In genomic region chr17:9894828-9895685, GRCm38 (mm10) we compare ENCODE assay signal across 8 mouse cellular contexts.
DNase-seq lines count a peak whose midpoint lies in the region; ATAC-seq lines count a peak whose summit lies in the region.

No protein-coding gene starts in this region.

- no peaks in the 10 kb centered on the region for H3K27me3 ChIP-seq in heart, embryonic 16.5 days (ENCODE audit: control insufficient read depth, insufficient read depth, low read length)
- H3K27me3 ChIP-seq in limb, embryonic 13.5 days: no peaks in the 10 kb centered on the region
- no peaks in the 10 kb centered on the region for H3K27me3 ChIP-seq in stomach, embryonic 15.5 days (replicated peaks)

- ATAC-seq in heart, embryonic 16.5 days (replicated peaks; ENCODE audit: extremely low read depth, insufficient read depth, low FRiP score): peak; percentile 96
- ATAC-seq in limb, embryonic 13.5 days (ENCODE audit: low FRiP score, low read depth): peak; percentile 65
- peak; percentile 80; the same call in 1 of the 2 replicates for ATAC-seq in stomach, embryonic 15.5 days (ENCODE audit: insufficient read depth, low FRiP score, low read depth)

- peak overlapping the region; percentile 49 for H3K4me2 ChIP-seq in heart, embryonic 16.5 days (ENCODE audit: low read depth, low read length)
- H3K4me2 ChIP-seq in limb, embryonic 13.5 days (replicated peaks): peak overlapping the region; percentile 35
- no peak overlapping the region for H3K4me2 ChIP-seq in stomach, embryonic 15.5 days

- peaks cover 23% of the 10 kb centered on the region for H3K4me1 ChIP-seq in heart, embryonic 16.5 days (ENCODE audit: control insufficient read depth, insufficient read depth, low read length)
- H3K4me1 ChIP-seq in limb, embryonic 13.5 days: peaks cover 28% of the 10 kb centered on the region
- H3K4me1 ChIP-seq in stomach, embryonic 15.5 days: peaks cover 10% of the 10 kb centered on the region; the same call in 1 of the 2 replicates

- peak overlapping the region; percentile 97 for H3K27ac ChIP-seq in heart, embryonic 16.5 days (ENCODE audit: low read length)
- H3K27ac ChIP-seq in limb, embryonic 13.5 days: peak overlapping the region; percentile 69; the same call in 1 of the 2 replicates
- H3K27ac ChIP-seq in stomach, embryonic 15.5 days: 0 out of 2 replicates have a peak overlapping the region, but pooled peaks have one; percentile 40

- DNase-seq in adrenal gland, adult (ENCODE audit: inconsistent age in 2 of 2, low spot score in 1 of 2): peak; percentile 87 to 91
- peak; percentile 32 for DNase-seq in embryo, embryonic 9.5 days (ENCODE audit: extremely low spot score)
- DNase-seq in right cerebral cortex, adult 2 months (ENCODE audit: low spot score in 2 of 2): no peak
- DNase-seq in layer of hippocampus, adult 9-10 months (ENCODE audit: low spot score): no peak
- DNase-seq in thymus, postnatal 0 days (ENCODE audit: low spot score): no peak

- H3K9ac ChIP-seq in heart, embryonic 16.5 days (ENCODE audit: low read length): peak overlapping the region; percentile 44
- no peak overlapping the region for H3K9ac ChIP-seq in limb, embryonic 13.5 days
- no peak overlapping the region for H3K9ac ChIP-seq in stomach, embryonic 15.5 days

- WGBS in heart, embryonic 16.5 days: 37% methylated on average over 19 of the region's 19 CpGs
- WGBS in limb, embryonic 13.5 days: 51% methylated on average over 19 of the region's 19 CpGs
- 64% methylated on average over 19 of the region's 19 CpGs for WGBS in stomach, embryonic 15.5 days

- H3K4me3 ChIP-seq in heart, embryonic 16.5 days (ENCODE audit: low read length): no peak overlapping the region
- no peak overlapping the region for H3K4me3 ChIP-seq in limb, embryonic 13.5 days
- H3K4me3 ChIP-seq in stomach, embryonic 15.5 days (replicated peaks): no peak overlapping the region

- H3K36me3 ChIP-seq in heart, embryonic 16.5 days (ENCODE audit: control insufficient read depth, insufficient read depth): no peaks in the 10 kb centered on the region
- H3K36me3 ChIP-seq in limb, embryonic 13.5 days: no peaks in the 10 kb centered on the region
- no peaks in the 10 kb centered on the region for H3K36me3 ChIP-seq in stomach, embryonic 15.5 days

- H3K9me3 ChIP-seq in heart, embryonic 16.5 days (replicated peaks; ENCODE audit: control insufficient read depth, low read length): no peaks in the 10 kb centered on the region
- H3K9me3 ChIP-seq in limb, embryonic 13.5 days: no peaks in the 10 kb centered on the region
- H3K9me3 ChIP-seq in stomach, embryonic 15.5 days: no peaks in the 10 kb centered on the region

Comparison
In these comparisons a context has a peak if more than half of its experiments do, and no peak if none do; other contexts are left out.
1. DNase-seq: peak in adrenal gland, adult (2 of 2) and embryo, embryonic 9.5 days (single experiment); none in right cerebral cortex, adult 2 months (0 of 2), layer of hippocampus, adult 9-10 months (single experiment) and thymus, postnatal 0 days (single experiment).
2. H3K27ac ChIP-seq: peak in every context shown above with its lines; median percentile 97 in heart, embryonic 16.5 days; 69 in limb, embryonic 13.5 days; 40 in stomach, embryonic 15.5 days.
3. Peak in every context shown above with its lines, with median percentiles within 50 percentile points of each other: ATAC-seq.